Mouse (Mus musculus): ENCODE measurements around the gene Dis3l2. TPM values are rescaled to one million over a fixed set of nuclear protein-coding genes. Genes with fewer than 3 reads are reported as not detected.

Gene Dis3l2
- polyA plus RNA-seq, 1 experiment = 22.6 TPM

DNA sequence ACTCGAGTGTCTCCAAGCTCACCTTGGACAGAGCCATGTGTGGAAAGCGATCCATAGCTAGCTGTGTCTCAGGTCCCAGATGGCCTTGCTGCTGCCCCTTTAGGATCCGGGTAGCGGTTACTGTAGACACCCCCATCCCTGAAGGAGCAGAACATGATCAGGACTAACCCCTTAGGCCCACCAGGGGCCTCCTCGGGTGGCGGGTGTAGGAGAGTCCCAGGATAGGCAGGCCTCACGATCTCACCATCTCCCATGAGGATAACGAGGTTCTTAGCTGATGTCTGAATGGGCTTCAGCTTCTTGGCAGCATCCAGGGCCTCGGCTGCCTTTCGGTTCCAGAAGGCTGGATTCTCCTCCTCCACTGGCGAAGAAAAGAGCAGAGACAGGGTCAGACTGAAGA, 385.6 kb downstream of the Dis3l2 start:
- DNase-seq = no peak
- 82% methylated on average over 11 of the region's 11 CpGs for WGBS
- no peak overlapping the region for H3K27ac ChIP-seq (ENCODE audit: insufficient read depth, low read length)
- H3K4me3 ChIP-seq (replicated peaks; ENCODE audit: insufficient read depth, low read depth, low read length) = no peak overlapping the region
- no peaks in the 10 kb centered on the region for H3K27me3 ChIP-seq (ENCODE audit: control insufficient read depth, insufficient read depth, low read length)
- TF ChIP-seq POLR2A (IDR thresholded peaks at IDR 0.05; ENCODE audit: borderline replicate concordance, insufficient read depth, low read length) (no peak), CTCF (IDR thresholded peaks at IDR 0.05; ENCODE audit: borderline replicate concordance, insufficient read depth, low read depth, low read length) (no peak)
- H3K4me1 ChIP-seq (ENCODE audit: control insufficient read depth, insufficient read depth, low read length) = no peaks in the 10 kb centered on the region

DNA sequence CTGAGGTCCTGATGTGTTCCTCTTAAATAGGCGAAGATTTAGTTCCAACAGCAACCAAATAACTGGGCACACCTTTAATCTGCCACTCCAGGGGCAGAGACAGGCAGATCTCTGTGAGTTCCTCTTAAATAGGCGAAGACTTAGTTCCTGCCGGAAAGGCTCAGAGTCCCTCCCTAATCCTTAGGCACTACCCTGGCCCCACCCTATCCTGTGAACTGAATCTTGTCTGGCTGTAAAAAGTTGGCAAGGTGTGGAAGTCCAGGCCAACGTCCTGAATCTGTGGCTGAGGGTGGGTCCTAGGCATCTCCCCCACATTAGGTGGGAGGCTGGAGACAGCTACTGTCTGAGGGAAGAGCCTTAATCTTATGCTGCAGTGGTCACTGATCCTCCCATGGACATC, 386.2 kb downstream of the Dis3l2 start, which contains the start of gene Alppl2:
Alppl2 (minus strand) TSS at position 101 of the 400 bp plus-strand sequence.
- TF ChIP-seq CTCF (IDR thresholded peaks at IDR 0.05; ENCODE audit: borderline replicate concordance, insufficient read depth, low read depth, low read length) (no peak), POLR2A (IDR thresholded peaks at IDR 0.05; ENCODE audit: borderline replicate concordance, insufficient read depth, low read length) (no peak)
- Histone ChIP-seq H3K4me1 (ENCODE audit: control insufficient read depth, insufficient read depth, low read length) (no peaks in the 10 kb centered on the region), H3K4me3 (replicated peaks; ENCODE audit: insufficient read depth, low read depth, low read length) (no peak within 1 kb of the TSS), H3K27me3 (ENCODE audit: control insufficient read depth, insufficient read depth, low read length) (no peaks in the 10 kb centered on the region), H3K27ac (ENCODE audit: insufficient read depth, low read length) (no peak within 1 kb of the TSS)
- WGBS = 82% methylated on average over 4 of the region's 4 CpGs
- DNase-seq = no peak

DNA sequence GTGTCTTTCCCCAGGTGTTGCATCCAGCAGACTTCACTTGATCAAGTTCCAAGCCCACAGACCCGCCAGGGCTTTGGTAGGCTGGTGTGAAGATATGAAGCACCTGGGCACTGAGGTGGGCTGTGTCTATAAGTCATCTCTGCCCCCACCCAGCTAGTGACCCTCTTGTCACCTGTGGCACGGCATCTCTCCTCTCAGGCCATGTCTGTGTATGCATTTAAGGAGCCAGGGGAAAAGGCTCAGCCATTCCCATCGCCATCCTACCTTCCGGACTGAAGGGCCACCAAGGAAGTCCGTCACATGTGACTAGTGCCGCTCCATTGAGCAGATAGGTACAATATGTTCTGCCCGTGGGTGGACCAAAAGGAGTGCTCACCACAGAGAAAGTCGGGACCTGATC, 392.0 kb downstream of the Dis3l2 start:
- no peak for DNase-seq

DNA sequence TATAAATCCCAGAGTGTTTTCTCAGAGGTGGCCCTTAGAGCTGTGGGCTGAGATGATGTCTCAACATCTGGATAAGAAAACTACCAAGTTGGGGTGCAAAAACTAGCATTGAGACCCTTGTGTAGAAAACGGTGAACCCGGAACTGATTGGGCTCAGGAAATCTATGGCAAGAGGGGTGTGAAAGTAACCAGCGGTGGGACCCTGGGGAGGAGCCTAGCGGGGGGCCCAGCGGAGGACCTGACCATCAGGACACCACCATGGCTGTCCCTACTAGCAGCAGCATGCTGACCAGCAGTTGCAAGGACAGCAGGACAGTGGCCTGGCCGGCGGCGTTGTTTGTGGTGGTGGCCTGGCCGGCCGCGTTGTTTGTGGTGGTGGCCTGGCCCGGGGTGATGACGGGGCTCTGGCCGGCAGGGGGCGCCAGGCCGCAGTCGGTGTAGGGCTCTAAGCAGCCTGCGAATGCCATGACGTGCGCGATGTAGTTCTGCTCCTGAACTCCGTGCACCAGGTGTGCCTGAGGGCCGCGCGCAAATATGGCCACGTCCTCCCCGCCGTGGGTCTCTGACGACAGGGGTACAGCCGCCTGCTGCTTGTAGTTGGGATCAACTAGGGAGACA, 394.9 kb downstream of the Dis3l2 start:
- Histone ChIP-seq H3K4me1 (ENCODE audit: control insufficient read depth, insufficient read depth, low read length) (no peaks in the 10 kb centered on the region), H3K27ac (ENCODE audit: insufficient read depth, low read length) (no peak overlapping the region), H3K4me3 (replicated peaks; ENCODE audit: insufficient read depth, low read depth, low read length) (no peak overlapping the region), H3K27me3 (ENCODE audit: control insufficient read depth, insufficient read depth, low read length) (no peaks in the 10 kb centered on the region)
- WGBS = 13% methylated on average over 30 of the region's 30 CpGs
- peak; percentile 15 to 32 for DNase-seq
- TF ChIP-seq POLR2A (IDR thresholded peaks at IDR 0.05; ENCODE audit: borderline replicate concordance, insufficient read depth, low read length) (no peak), CTCF (IDR thresholded peaks at IDR 0.05; ENCODE audit: borderline replicate concordance, insufficient read depth, low read depth, low read length) (peak; percentile 22; the same call in 1 of the 2 replicates)

More for the DNA sequence above, 392.0 kb downstream of the Dis3l2 start:
- no peak for TF ChIP-seq CTCF (IDR thresholded peaks at IDR 0.05; ENCODE audit: borderline replicate concordance, insufficient read depth, low read depth, low read length)
- TF ChIP-seq POLR2A (IDR thresholded peaks at IDR 0.05; ENCODE audit: borderline replicate concordance, insufficient read depth, low read length) = no peak
- Histone ChIP-seq H3K27ac (ENCODE audit: insufficient read depth, low read length) (no peak overlapping the region), H3K4me3 (replicated peaks; ENCODE audit: insufficient read depth, low read depth, low read length) (no peak overlapping the region), H3K4me1 (ENCODE audit: control insufficient read depth, insufficient read depth, low read length) (no peaks in the 10 kb centered on the region), H3K27me3 (ENCODE audit: control insufficient read depth, insufficient read depth, low read length) (no peaks in the 10 kb centered on the region)
- 45% methylated on average over 8 of the region's 8 CpGs for WGBS

Other genes starting within 250 kb of the Dis3l2 start
- 610 and 672 TPM in 2 replicates for gene Ptma, start 177.1 kb upstream of the Dis3l2 start, polyA plus RNA-seq (2012; rRNA removed)
- gene Pde6d, start 121.2 kb upstream of the Dis3l2 start, polyA plus RNA-seq (2012; rRNA removed) = 84.2 and 87.1 TPM in 2 replicates
- 29.8 and 30.9 TPM in 2 replicates for gene Cops7b, start 120.9 kb upstream of the Dis3l2 start, polyA plus RNA-seq (2012; rRNA removed)
- gene Nppc, start 33.2 kb upstream of the Dis3l2 start, polyA plus RNA-seq (2012; rRNA removed) = 18.7 and 21.1 TPM in 2 replicates

Measured in cerebellum, adult 2 months (tissue).